Mouse (Mus musculus) kidney, adult 2 months (tissue): ENCODE data around the gene Prrt1. TPM values are rescaled to one million over a fixed set of nuclear protein-coding genes. Genes with fewer than 3 reads are reported as not detected.

Experiments used
- DNase-seq: peaks from one replicate; pipeline ENCODE4 v3.0.0; 2021
- H3K27ac ChIP-seq: fragments of 200-500 bp; 2 replicates; pipeline ENCODE4 v1.5.1; 2012; ENCODE audit warnings: low read depth, low read length, control low read depth, inconsistent platforms; ENCODE audit not compliant: insufficient read depth
- H3K27me3 ChIP-seq: fragments of 200-500 bp; replicated peaks from 2 replicates; pipeline ENCODE4 v1.6.1; 2012; ENCODE audit warnings: mild to moderate bottlenecking, moderate library complexity, low read length, inconsistent platforms; ENCODE audit not compliant: control insufficient read depth, insufficient read depth
- H3K36me3 ChIP-seq: fragments of 200-500 bp; 2 replicates; pipeline ENCODE4 v1.6.1; 2012; ENCODE audit warnings: mild to moderate bottlenecking, moderate library complexity, low read length, inconsistent platforms; ENCODE audit not compliant: control insufficient read depth, insufficient read depth
- H3K4me1 ChIP-seq: fragments of 200-500 bp; 2 replicates; pipeline ENCODE4 v1.6.1; 2011; ENCODE audit warnings: low read length; ENCODE audit not compliant: control insufficient read depth, insufficient read depth
- H3K4me3 ChIP-seq: fragments of 200-500 bp; 2 replicates; pipeline ENCODE4 v1.5.1; 2011; ENCODE audit warnings: mild to moderate bottlenecking, low read depth, low read length, control low read depth; ENCODE audit not compliant: insufficient read depth
- CTCF ChIP-seq: fragments of 200-500 bp; conservative IDR thresholded peaks from 2 replicates; pipeline ENCODE4 v1.5.1; 2011; ENCODE audit warnings: low read depth, mild to moderate bottlenecking, control low read depth, low read length, moderate library complexity, mixed read lengths; ENCODE audit not compliant: insufficient read depth, insufficient read length
- POLR2A ChIP-seq: fragments of 200-500 bp; IDR thresholded peaks from one replicate; pipeline ENCODE4 v1.6.1; 2011; ENCODE audit warnings: low read depth, low read length, control low read depth
- WGBS: fragments of 180-500 bp; shearing (Covaris S2); methylation state at CpG from one replicate; pipeline ENCODE4 v1.1.7; 2018; 5-methylcytosine and 5-hydroxymethylcytosine counted together
- polyA plus RNA-seq: library from polyadenylated mRNA; depleted of rRNA; stranded (reverse); fragments of >200 nt; gene quantifications from 2 replicates; pipeline ENCODE4 v1.2.3, GENCODE M21; 2012

Gene Prrt1
- polyA plus RNA-seq, 1 experiment, result 2.7 TPM

DNA sequence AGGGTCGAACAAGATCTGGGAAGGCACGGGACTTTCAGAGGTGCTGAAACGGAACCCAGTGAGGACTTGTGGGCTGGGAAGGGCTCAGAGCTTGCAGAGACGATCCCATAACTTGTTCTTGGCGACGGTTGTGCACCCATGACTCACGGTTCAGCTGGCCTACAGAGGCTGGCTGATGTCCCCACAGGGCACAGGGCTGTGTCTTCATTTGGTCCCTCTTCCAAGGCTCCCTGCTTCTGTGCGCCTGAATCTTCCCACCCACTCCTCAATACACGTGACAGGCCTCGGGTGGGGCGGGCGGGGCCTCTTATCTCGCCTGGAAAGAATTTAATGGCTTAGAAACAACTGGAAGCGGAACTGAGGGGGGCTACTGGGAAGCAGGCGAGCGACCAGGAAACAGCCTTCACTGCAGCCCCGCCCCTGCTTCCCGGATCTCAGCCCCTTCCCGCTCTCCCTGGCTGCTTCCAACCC lies 31.8 kb downstream of the Prrt1 start:
- no peaks in the 10 kb centered on the region for H3K36me3 ChIP-seq
- H3K4me1 ChIP-seq, result peaks cover 14% of the 10 kb centered on the region
- H3K27ac ChIP-seq, result peak overlapping the region; percentile 85
- TF ChIP-seq POLR2A (peak; percentile 29), CTCF (no peak)
- no peaks in the 10 kb centered on the region for H3K27me3 ChIP-seq
- WGBS, result 7% methylated on average over 19 of the region's 19 CpGs
- peak; percentile 88 for DNase-seq
- H3K4me3 ChIP-seq, result peak overlapping the region; percentile 49

DNA sequence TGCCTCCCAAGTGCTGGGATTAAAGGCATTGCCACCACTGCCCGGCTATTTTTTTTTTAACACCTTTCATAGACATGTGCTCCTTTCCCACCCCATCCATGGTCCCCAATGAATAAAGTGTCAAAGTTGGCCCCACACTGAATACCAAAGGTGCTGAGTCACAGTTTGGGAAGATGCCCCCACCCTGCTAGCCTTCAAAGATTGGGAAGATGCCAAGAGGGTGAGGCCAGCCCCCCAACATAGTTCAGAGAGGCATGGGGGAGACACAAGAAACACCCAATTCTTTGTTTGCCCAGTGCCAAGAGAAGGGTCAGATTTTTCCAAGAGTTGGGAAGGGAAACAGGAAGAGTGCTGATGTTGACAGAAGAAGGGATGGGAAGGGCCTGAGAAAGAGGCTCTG lies 33.1 kb downstream of the Prrt1 start:
- no peak overlapping the region for H3K27ac ChIP-seq
- no peak for DNase-seq
- TF ChIP-seq CTCF (no peak), POLR2A (no peak)
- no peaks in the 10 kb centered on the region for H3K27me3 ChIP-seq
- H3K4me1 ChIP-seq, result peaks cover 11% of the 10 kb centered on the region; the same call in 1 of the 2 replicates
- H3K4me3 ChIP-seq, result no peak overlapping the region
- 96% methylated on average over 1 of the region's 1 CpGs for WGBS
- H3K36me3 ChIP-seq, result no peaks in the 10 kb centered on the region

DNA sequence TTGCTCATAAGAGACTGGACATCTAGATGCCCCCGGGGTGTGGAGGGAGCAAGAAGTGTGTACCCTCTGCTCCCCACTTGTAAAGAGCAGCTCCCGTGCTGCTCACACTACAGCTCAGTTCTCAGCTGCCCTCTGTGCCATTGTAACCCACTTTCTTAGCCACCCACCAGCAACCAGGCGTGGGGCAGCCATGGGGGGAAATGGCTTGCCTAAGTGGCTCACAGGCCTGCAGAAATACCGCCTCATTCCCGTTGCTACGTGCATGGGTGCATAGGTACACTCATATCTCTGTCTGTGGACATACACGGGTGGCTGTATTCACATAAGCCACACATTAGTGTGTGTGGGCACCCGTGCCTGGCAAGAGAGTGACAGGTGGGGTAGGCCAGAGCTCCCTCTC lies 33.6 kb downstream of the Prrt1 start:
- DNase-seq, result no peak
- Histone ChIP-seq H3K36me3 (no peaks in the 10 kb centered on the region), H3K27ac (no peak overlapping the region), H3K4me1 (peaks cover 11% of the 10 kb centered on the region; the same call in 1 of the 2 replicates), H3K4me3 (no peak overlapping the region), H3K27me3 (no peaks in the 10 kb centered on the region)
- 86% methylated on average over 8 of the region's 8 CpGs for WGBS
- TF ChIP-seq POLR2A (no peak), CTCF (no peak)

DNA sequence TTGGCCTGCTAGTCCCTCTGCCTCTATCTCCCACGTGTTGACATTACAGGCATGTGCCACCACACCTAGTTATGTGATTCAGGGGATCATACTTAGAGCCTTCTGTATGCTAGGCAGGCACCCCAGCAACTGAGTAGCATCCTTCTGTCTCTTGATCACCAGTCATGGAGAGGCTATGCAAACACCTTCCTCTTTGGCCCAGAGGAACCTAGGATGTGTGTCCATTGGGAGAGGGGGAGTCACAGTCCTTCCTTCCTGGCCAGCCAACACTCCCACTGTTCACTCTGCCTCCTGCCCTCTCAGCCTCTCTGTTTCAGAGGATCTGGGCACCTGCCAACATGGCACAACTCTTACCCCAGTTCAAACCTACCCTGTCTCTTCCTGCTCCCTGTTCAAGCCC lies 34.2 kb downstream of the Prrt1 start:
- 44% methylated on average over 1 of the region's 1 CpGs for WGBS
- Histone ChIP-seq H3K27me3 (no peaks in the 10 kb centered on the region), H3K36me3 (no peaks in the 10 kb centered on the region), H3K4me3 (no peak overlapping the region), H3K27ac (no peak overlapping the region), H3K4me1 (peaks cover 11% of the 10 kb centered on the region; the same call in 1 of the 2 replicates)
- DNase-seq, result no peak
- TF ChIP-seq CTCF (no peak), POLR2A (no peak)

DNA sequence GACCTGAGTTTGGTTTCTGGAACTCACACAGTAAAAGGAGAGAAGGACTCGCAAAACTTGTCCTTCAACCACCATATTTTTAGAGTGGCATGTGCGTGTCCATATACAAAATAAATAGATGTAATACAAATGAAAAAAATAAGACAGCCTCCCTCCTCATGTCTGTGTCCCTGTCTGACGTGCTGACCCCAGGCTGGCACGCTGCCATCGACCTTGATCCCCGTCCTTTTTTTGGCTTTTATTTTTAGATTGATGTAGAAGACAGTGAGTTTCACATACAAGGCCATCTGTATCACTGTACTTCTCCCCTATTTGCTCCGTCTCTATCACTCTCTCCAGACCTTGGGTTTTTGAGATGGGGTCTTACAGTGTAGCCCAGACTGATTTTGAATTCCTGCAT lies 35.1 kb downstream of the Prrt1 start:
- DNase-seq, result no peak
- H3K27me3 ChIP-seq, result no peaks in the 10 kb centered on the region
- no peak for TF ChIP-seq POLR2A
- no peak for TF ChIP-seq CTCF

DNA sequence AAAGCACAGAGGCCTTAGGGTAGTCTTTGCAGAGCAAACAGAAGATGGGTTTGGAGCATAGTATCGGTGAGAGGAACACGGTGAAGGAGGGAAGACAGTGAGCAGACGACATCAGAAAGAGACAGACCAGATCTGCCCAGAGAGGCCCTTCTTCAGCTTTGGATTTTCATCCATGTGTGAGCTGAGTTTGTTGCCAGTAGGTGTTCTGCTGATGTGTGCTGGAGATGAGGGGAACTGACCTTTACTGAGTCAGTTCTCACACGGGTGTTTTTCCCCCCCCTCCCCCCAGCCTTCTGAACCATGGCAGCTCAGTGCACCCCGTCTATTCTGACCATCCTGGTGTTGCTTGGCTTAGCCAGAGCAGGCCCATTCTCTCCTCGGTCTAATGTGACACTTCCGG lies 40.9 kb downstream of the Prrt1 start, which contains the start of gene Tnxb:
Gene Tnxb, plus strand, starts transcription at position 301 of the 400 bp plus-strand sequence.
- TF ChIP-seq POLR2A (no peak), CTCF (no peak)

More for the DNA sequence above, 35.1 kb downstream of the Prrt1 start:
- Histone ChIP-seq H3K4me3 (no peak overlapping the region), H3K4me1 (0 out of 2 replicates have a peak, but pooled peaks cover 7% of the 10 kb centered on the region), H3K27ac (no peak overlapping the region), H3K36me3 (no peaks in the 10 kb centered on the region)
- WGBS, result 68% methylated on average over 7 of the region's 7 CpGs

DNA sequence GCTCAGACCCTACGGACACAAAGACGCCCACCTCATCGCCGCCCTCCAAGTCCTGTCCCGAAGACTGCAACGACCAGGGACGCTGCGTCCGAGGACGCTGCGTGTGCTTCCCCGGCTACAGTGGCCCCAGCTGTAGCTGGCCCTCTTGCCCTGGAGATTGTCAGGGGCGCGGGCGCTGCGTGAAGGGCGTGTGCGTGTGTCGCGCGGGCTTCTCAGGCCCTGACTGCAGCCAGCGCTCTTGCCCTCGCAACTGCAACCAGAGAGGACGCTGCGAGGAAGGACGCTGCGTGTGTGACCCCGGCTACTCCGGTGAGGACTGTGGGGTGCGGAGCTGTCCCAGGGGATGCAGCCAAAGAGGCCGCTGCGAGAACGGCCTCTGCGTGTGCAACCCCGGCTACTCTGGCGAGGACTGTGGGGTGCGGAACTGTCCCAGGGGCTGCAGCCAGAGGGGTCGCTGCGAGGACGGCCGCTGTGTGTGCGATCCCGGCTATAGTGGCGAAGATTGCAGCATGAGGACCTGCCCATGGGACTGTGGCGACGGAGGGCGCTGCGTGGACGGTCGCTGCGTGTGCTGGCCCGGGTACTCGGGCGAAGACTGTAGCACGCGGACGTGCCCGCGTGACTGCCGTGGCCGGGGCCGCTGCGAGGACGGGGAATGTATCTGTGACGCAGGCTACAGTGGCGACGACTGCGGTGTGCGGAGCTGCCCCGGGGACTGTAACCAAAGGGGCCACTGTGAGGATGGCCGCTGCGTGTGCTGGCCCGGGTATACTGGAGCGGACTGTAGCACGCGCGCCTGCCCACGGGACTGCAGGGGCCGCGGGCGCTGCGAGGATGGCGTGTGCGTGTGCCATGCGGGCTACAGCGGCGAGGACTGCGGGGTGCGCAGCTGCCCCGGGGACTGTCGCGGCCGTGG lies 42.1 kb downstream of the Prrt1 start:
- Histone ChIP-seq H3K4me1 (peaks cover 3% of the 10 kb centered on the region; the same call in 1 of the 2 replicates), H3K27me3 (no peaks in the 10 kb centered on the region), H3K4me3 (0 out of 2 replicates have a peak overlapping the region, but pooled peaks have one; percentile 6), H3K36me3 (no peaks in the 10 kb centered on the region), H3K27ac (no peak overlapping the region)
- TF ChIP-seq CTCF (no peak), POLR2A (no peak)
- no peak for DNase-seq
- WGBS, result 17% methylated on average over 93 of the region's 93 CpGs

More for the DNA sequence above, 40.9 kb downstream of the Prrt1 start, which contains the start of gene Tnxb:
- WGBS, result 70% methylated on average over 7 of the region's 7 CpGs
- no peaks in the 10 kb centered on the region for H3K36me3 ChIP-seq
- H3K27me3 ChIP-seq, result no peaks in the 10 kb centered on the region
- H3K27ac ChIP-seq, result no peak within 1 kb of the TSS
- no peak for DNase-seq
- H3K4me3 ChIP-seq, result no peak within 1 kb of the TSS
- no peaks in the 10 kb centered on the region for H3K4me1 ChIP-seq
